Mouse (Mus musculus) MEL (cell line): ENCODE results near the gene Nptxr.

Experiments
- CTCF ChIP-seq, 3 experiments: IDR thresholded peaks in 2 of 3; conservative IDR thresholded peaks in 1 of 3; 2 replicates each; pipeline ENCODE4 v1.5.1; 2011 to 2012; ENCODE audit warnings: low read length in 3 of 3, low read depth in 2 of 3, mild to moderate bottlenecking in 2 of 3, improper control_type of control experiment in 1 of 3, inconsistent platforms in 1 of 3, mixed read lengths in 1 of 3, moderate library complexity in 1 of 3; ENCODE audit not compliant: control insufficient read depth in 1 of 3, insufficient read depth in 1 of 3, poor library complexity in 1 of 3, severe bottlenecking in 1 of 3
- E2F4 ChIP-seq: IDR thresholded peaks from 2 replicates; pipeline ENCODE4 v1.6.1; 2011; ENCODE audit warnings: low read depth, low read length, improper control_type of control experiment, borderline replicate concordance
- MAX ChIP-seq: IDR thresholded peaks from 2 replicates; pipeline ENCODE4 v1.6.1; 2011; ENCODE audit warnings: low read length, improper control_type of control experiment
- POLR2A ChIP-seq, 2 experiments: IDR thresholded peaks; 2 replicates each; pipeline ENCODE4 v1.6.1; 2011 to 2012; ENCODE audit warnings: low read length in 2 of 2, mild to moderate bottlenecking in 2 of 2, control low read depth in 1 of 2, improper control_type of control experiment in 1 of 2, low read depth in 1 of 2, moderate library complexity in 1 of 2; ENCODE audit not compliant: control insufficient read depth in 1 of 2, insufficient read depth in 1 of 2, poor library complexity in 1 of 2
- POLR2AphosphoS2 ChIP-seq: IDR thresholded peaks from 2 replicates; pipeline ENCODE4 v1.6.1; 2011; ENCODE audit warnings: low read length, improper control_type of control experiment
- USF1 ChIP-seq: IDR thresholded peaks from 2 replicates; pipeline ENCODE4 v1.6.1; 2014; ENCODE audit warnings: low read depth, mild to moderate bottlenecking, inconsistent platforms, low read length, improper control_type of control experiment, moderate library complexity
- ZNF384 ChIP-seq: IDR thresholded peaks from 2 replicates; pipeline ENCODE4 v1.6.1; 2012; ENCODE audit warnings: low read depth, mild to moderate bottlenecking, inconsistent platforms, low read length, improper control_type of control experiment

GRCm38 (mm10) chr15:79792455-79792854 is 12.1 kb downstream of the Nptxr start:
- no peak for TF ChIP-seq CTCF (IDR thresholded peaks at IDR 0.05 in 2 of 3, conservative IDR thresholded peaks at IDR 0.05 in 1 of 3; ENCODE audit: control insufficient read depth in 1 of 3, insufficient read depth in 1 of 3, low read depth in 2 of 3, low read length in 3 of 3, poor library complexity in 1 of 3, severe bottlenecking in 1 of 3)
- no peak for TF ChIP-seq POLR2A (IDR thresholded peaks at IDR 0.05; ENCODE audit: control insufficient read depth in 1 of 2, insufficient read depth in 1 of 2, low read depth in 1 of 2, low read length in 2 of 2, poor library complexity in 1 of 2)
- TF ChIP-seq ZNF384: no peak
- TF ChIP-seq POLR2AphosphoS2: no peak
- TF ChIP-seq E2F4: no peak
- TF ChIP-seq USF1: no peak
- TF ChIP-seq MAX: no peak
